Mouse (Mus musculus) midbrain, embryonic 14.5 days (tissue): ENCODE data around the gene Spata18. TPM values are rescaled to one million over a fixed set of nuclear protein-coding genes. Genes with fewer than 3 reads are reported as not detected.

Experiments used
- ATAC-seq: fragments of 200-750 bp; cut with Nextera tagmentation; 2 replicates; pipeline ENCODE4 v1.8.0; 2017; ENCODE audit warnings: moderate number of reproducible peaks, moderate library complexity; ENCODE audit not compliant: low FRiP score, low TSS enrichment
- DNase-seq: peaks from one replicate; pipeline ENCODE4 v3.0.0-alpha.2; 2015
- H3K27ac ChIP-seq: fragments of 300-500 bp; sonication (generic); replicated peaks from 2 replicates; pipeline ENCODE4 v1.5.1; 2014; ENCODE audit warnings: mild to moderate bottlenecking, low read depth, low read length, moderate library complexity
- H3K27me3 ChIP-seq: fragments of 300-500 bp; sonication (generic); 2 replicates; pipeline ENCODE4 v1.6.1; 2014; ENCODE audit warnings: low read length, control low read depth, mixed read lengths; ENCODE audit not compliant: control insufficient read depth, insufficient read depth
- H3K36me3 ChIP-seq: fragments of 300-500 bp; sonication (generic); 2 replicates; pipeline ENCODE4 v1.6.1; 2014; ENCODE audit warnings: low read length, control low read depth; ENCODE audit not compliant: control insufficient read depth, insufficient read depth
- H3K4me1 ChIP-seq: fragments of 300-500 bp; sonication (generic); 2 replicates; pipeline ENCODE4 v1.6.1; 2014; ENCODE audit warnings: mild to moderate bottlenecking, antibody characterized with exemption, low read length, control low read depth; ENCODE audit not compliant: control insufficient read depth, insufficient read depth
- H3K4me2 ChIP-seq: fragments of 300-500 bp; sonication (generic); 2 replicates; pipeline ENCODE4 v1.6.1; 2014; ENCODE audit warnings: mild to moderate bottlenecking, low read length, moderate library complexity
- H3K4me3 ChIP-seq: fragments of 300-500 bp; sonication (generic); replicated peaks from 2 replicates; pipeline ENCODE4 v1.5.1; 2014; ENCODE audit warnings: low read depth, low read length
- H3K9ac ChIP-seq: fragments of 300-500 bp; sonication (generic); replicated peaks from 2 replicates; pipeline ENCODE4 v1.6.1; 2014; ENCODE audit warnings: mild to moderate bottlenecking, low read length, moderate library complexity
- H3K9me3 ChIP-seq: fragments of 300-500 bp; sonication (generic); 2 replicates; pipeline ENCODE4 v1.6.1; 2016; ENCODE audit warnings: low read length, control low read depth, mixed read lengths; ENCODE audit not compliant: control insufficient read depth
- WGBS: fragments of 180-500 bp; shearing (Covaris S2); extraction: QIAGEN DNeasy Blood & Tissue Kit; methylation state at CpG from one replicate; pipeline ENCODE4 v1.1.7; 2014; 5-methylcytosine and 5-hydroxymethylcytosine counted together
- polyA plus RNA-seq: library from polyadenylated mRNA; unstranded; fragments of >200 nt; fragmentation: Nextera tagmentation; extraction: Ambion mirVana; gene quantifications from 2 replicates; pipeline ENCODE4 v1.2.1, GENCODE M21; 2014

The Spata18 gene
- polyA plus RNA-seq, 1 experiment from 2014 or later, result 0.21 TPM

DNA sequence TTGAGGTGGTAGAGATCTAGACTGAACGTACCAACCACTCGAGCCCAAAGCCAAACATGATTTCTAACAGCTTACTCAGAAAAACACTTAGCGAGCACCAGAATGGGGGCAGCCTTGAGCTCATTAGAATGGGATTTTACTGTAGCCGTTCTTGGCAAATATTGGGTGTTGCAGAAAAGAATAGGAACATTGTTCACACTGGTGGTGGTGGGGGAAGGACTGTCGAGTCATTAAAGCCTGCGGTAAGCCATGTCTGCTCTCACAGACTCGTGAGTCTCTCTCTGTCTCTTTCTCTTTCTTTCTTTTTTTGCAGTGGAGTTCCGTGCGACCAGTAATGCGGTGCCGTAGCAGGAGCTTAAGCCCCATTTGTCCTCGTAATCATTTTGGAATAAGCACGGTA lies 25.4 kb downstream of the Spata18 start:
- DNase-seq (peak; percentile 13), ATAC-seq (no peak)
- H3K27ac ChIP-seq, result no peak overlapping the region
- H3K4me2 ChIP-seq, result no peak overlapping the region
- no peak overlapping the region for H3K4me3 ChIP-seq
- no peaks in the 10 kb centered on the region for H3K36me3 ChIP-seq
- H3K27me3 ChIP-seq, result no peaks in the 10 kb centered on the region
- H3K9me3 ChIP-seq, result no peaks in the 10 kb centered on the region
- no peaks in the 10 kb centered on the region for H3K4me1 ChIP-seq
- whole genome bisulfite sequencing, result 61% methylated on average over 13 of the region's 13 CpGs
- H3K9ac ChIP-seq, result no peak overlapping the region

DNA sequence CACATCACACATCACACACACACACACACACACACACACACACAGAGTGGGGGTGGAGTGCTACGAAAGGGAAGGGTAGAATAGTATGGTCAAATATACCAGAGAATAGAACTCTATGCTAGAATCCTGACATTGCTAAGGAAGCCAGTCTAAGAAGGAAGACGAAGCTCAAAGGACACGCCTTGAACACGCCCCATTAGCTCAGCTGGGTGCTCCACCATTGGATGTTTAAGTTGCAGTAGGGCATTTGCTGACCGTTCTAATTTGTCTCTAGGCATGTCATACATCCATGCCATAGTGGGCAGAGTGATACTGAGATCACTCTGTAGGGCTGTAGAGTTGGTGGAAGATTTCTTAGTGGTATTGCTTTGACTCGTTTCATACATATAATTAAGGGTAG lies 32.0 kb downstream of the Spata18 start:
- DNase-seq, result no peak
- Histone ChIP-seq H3K27ac (no peak overlapping the region), H3K27me3 (no peaks in the 10 kb centered on the region), H3K9ac (no peak overlapping the region), H3K4me1 (no peaks in the 10 kb centered on the region), H3K4me2 (no peak overlapping the region), H3K4me3 (no peak overlapping the region), H3K9me3 (no peaks in the 10 kb centered on the region), H3K36me3 (no peaks in the 10 kb centered on the region)
- WGBS, result 83% methylated on average over 6 of the region's 6 CpGs
- ATAC-seq, result no peak

DNA sequence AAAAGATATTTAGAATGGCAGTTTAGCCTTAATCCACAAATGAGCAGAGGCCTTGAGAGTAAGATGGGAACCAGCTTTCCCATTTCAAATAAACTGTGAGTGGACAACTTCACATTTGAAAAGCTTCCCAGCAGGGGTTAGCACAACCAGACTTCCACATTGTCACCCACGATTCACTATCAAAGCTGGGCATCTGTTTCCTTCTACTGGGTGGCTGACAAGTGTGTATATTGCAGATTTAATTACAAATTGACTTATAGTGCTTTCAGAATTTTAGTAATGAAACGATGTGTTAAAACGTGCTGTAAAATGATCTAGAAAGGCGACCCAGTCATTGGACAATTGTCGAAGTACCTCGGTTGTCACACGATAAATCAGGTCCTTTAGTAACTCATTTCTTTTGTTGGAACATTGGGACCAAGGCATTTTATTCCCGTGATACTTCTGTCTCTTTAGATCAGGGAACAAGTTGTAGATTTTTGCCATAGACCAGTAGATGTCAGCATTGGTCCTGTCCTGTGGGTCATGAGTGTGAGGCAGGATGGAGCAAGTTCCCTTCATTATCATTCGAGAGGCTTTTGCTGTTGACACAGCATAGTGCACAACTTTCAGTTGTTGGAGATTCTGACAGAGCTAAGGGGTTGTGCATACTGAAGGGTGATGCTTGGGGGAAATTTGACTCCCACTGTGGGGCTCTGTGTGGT lies 32.7 kb downstream of the Spata18 start:
- Histone ChIP-seq H3K4me1 (no peaks in the 10 kb centered on the region), H3K36me3 (no peaks in the 10 kb centered on the region), H3K27me3 (no peaks in the 10 kb centered on the region), H3K27ac (no peak overlapping the region), H3K9ac (no peak overlapping the region), H3K9me3 (no peaks in the 10 kb centered on the region), H3K4me3 (no peak overlapping the region), H3K4me2 (no peak overlapping the region)
- ATAC-seq (no peak), DNase-seq (peak; percentile 56)
- WGBS, result 62% methylated on average over 9 of the region's 9 CpGs

DNA sequence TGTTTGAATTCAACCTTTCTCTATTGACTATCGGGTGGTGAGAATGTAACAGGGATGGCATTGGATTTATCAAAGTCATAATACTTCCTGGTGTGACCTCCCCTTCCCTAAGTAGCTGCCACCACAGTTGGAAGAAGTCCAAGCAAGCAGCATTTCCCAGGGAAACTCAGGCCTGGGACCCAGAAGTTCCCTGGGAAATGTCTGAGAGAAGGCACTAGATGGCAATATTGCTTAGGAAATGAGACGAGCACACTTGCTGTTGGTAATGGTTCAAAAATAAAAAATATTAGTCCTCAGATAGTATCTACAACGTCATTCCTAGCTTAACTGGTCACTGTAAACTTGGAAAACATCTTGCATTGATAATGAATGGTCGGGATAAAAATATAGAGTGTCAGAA lies 35.0 kb downstream of the Spata18 start:
- ATAC-seq, result no peak
- H3K27me3 ChIP-seq, result no peaks in the 10 kb centered on the region
- peak; percentile 80 for DNase-seq
- H3K4me2 ChIP-seq, result no peak overlapping the region
- H3K36me3 ChIP-seq, result no peaks in the 10 kb centered on the region
- WGBS, result 35% methylated on average over 4 of the region's 4 CpGs
- no peak overlapping the region for H3K27ac ChIP-seq
- no peak overlapping the region for H3K4me3 ChIP-seq
- H3K9me3 ChIP-seq, result no peaks in the 10 kb centered on the region
- no peak overlapping the region for H3K9ac ChIP-seq
- no peaks in the 10 kb centered on the region for H3K4me1 ChIP-seq

DNA sequence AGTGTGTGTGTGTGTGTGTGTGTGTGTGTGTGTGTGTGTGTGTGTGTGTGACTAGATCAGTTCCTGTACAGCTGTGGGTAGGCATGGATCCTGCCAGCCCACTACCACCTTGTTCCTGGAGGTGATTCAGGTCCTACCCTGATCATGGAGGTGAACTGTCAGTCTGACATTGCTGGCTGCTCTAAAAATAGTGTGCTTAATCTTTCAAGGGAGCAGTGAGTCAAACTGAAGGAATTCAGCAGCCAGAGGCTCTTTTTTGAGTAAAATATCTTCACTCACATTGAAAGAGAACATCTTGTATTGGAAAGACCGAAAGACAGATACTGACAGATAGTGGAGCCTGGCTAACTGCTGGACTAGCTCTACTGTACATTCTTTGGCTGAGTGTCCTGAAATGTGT lies 37.4 kb downstream of the Spata18 start:
- Histone ChIP-seq H3K4me2 (no peak overlapping the region), H3K9me3 (no peaks in the 10 kb centered on the region), H3K36me3 (no peaks in the 10 kb centered on the region), H3K4me1 (no peaks in the 10 kb centered on the region), H3K27me3 (no peaks in the 10 kb centered on the region), H3K9ac (no peak overlapping the region), H3K27ac (no peak overlapping the region), H3K4me3 (no peak overlapping the region)
- no peak for ATAC-seq
- 91% methylated on average over 1 of the region's 1 CpGs for WGBS
- DNase-seq, result no peak

DNA sequence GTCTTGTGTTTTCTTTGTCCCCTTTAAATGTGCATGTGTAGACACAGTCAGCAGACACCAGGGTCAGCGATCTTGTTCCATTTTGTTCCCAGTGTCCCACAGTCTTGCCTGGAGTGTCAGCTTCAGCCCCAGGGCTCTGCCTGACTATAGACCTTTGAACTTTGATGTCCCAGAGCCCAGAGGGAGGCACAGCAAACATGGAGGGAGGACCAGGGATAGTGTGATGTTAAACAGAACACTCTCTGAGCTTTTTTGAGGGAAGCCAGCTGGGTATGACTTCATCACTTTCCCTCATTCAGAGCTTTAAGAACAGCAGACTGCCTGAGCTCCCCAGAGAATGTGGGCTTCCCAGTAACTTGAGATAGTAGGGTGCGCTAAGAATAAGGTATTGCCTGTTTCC lies 39.0 kb downstream of the Spata18 start:
- DNase-seq (no peak), ATAC-seq (no peak)
- 65% methylated on average over 2 of the region's 2 CpGs for WGBS
- no peaks in the 10 kb centered on the region for H3K4me1 ChIP-seq
- no peak overlapping the region for H3K9ac ChIP-seq
- no peak overlapping the region for H3K4me3 ChIP-seq
- H3K4me2 ChIP-seq, result no peak overlapping the region
- no peaks in the 10 kb centered on the region for H3K36me3 ChIP-seq
- no peaks in the 10 kb centered on the region for H3K9me3 ChIP-seq
- H3K27ac ChIP-seq, result no peak overlapping the region
- no peaks in the 10 kb centered on the region for H3K27me3 ChIP-seq

DNA sequence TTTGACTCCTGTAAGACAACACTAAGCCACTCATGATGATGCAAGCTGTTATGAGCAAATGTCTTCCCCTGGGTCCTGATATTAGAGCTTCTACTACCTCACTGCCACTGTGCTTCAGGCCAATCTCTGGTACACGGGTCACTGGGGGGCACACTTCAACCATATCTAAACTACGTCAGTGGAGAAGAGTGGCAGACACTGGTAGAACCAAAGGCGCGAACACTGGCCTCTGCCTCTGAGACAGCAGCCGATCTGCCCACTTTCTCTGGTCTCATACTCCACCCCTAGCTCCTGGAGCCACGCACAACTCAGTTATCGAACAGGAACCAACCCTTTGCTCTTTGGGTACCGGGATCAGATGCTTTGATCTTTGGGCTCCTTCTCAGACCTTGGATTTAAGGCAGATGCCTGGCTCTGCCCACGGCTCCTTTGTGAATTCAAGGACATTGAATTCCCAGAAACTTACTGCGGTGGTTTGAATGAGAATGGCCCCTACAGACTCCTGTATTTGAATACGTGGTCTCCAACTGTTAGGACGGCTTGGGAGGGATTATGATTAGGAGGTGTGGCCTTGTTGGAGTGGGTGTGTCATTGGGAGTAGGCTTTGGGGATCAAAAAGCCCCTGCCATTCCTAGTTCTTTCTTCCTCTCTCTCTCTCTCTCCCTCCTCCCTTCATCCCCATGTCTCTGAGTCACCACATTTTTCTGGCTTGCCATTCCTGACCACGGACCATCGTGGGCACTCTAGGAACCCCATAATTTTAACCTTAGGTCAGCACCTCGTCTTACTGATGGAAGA lies 40.7 kb downstream of the Spata18 start:
- Histone ChIP-seq H3K9me3 (no peaks in the 10 kb centered on the region), H3K27ac (no peak overlapping the region), H3K27me3 (no peaks in the 10 kb centered on the region), H3K9ac (no peak overlapping the region), H3K4me2 (no peak overlapping the region), H3K4me1 (no peaks in the 10 kb centered on the region), H3K4me3 (no peak overlapping the region), H3K36me3 (no peaks in the 10 kb centered on the region)
- ATAC-seq (no peak), DNase-seq (no peak)
- WGBS, result 29% methylated on average over 15 of the region's 15 CpGs

DNA sequence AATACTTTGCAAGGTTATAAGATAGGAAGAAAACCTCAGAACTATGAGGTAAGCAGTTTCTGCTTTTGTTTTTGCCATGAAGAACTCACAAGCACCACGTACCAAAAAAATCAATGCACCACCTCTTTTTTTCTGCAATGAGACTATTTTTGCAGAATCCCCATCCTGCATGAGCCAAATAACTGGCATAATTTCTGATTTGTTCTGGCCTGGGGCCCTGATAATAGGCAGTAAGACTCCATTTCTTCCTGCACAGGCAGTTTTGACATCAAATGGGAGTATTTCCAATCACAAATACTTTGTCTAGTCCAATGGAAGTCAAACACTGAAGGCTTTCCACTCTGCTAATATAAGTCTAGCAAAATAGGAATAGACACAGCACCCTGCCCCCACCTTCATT lies 42.6 kb downstream of the Spata18 start:
- H3K36me3 ChIP-seq, result no peaks in the 10 kb centered on the region
- H3K4me2 ChIP-seq, result no peak overlapping the region
- no peak overlapping the region for H3K4me3 ChIP-seq
- DNase-seq (no peak), ATAC-seq (no peak)
- H3K9me3 ChIP-seq, result no peaks in the 10 kb centered on the region
- H3K9ac ChIP-seq, result no peak overlapping the region
- no peak overlapping the region for H3K27ac ChIP-seq
- no peaks in the 10 kb centered on the region for H3K27me3 ChIP-seq
- no peaks in the 10 kb centered on the region for H3K4me1 ChIP-seq
- WGBS, result 83% methylated on average over 1 of the region's 1 CpGs
